12 mouse cellular contexts compared by ENCODE assay signal in genomic region chr12:24925684-24926083, GRCm38 (mm10).
"Had no signal": no experiment of that assay in that cellular context is flagged by ENCODE, and none has a peak within 500 bp of the region (broad histone marks: within the 10 kb centered on the region; RNA-seq: fewer than 3 reads in every experiment).

No protein-coding gene starts in this region.

- H3K36me3 ChIP-seq: liver, embryonic 13.5 days had no signal

- DNase-seq: kidney, adult 2 months; kidney, postnatal 10 days; kidney, postnatal 36 days; layer of hippocampus, postnatal 36 days; liver, embryonic 13.5 days; lung, embryonic 14.5 days; thymus, adult 18-20 months; thymus, postnatal 36 days had no signal

- H3K4me3 ChIP-seq: left cerebral cortex, adult 2 months; liver, embryonic 13.5 days; midbrain, embryonic 10.5 days had no signal

- H3K4me2 ChIP-seq: liver, embryonic 13.5 days; lung, embryonic 14.5 days had no signal

- H3K9me3 ChIP-seq: liver, embryonic 13.5 days; midbrain, embryonic 10.5 days had no signal

- H3K27ac ChIP-seq: left cerebral cortex, adult 2 months; liver, embryonic 13.5 days; macrophage had no signal

- ATAC-seq: lung, postnatal 0 days had no signal

- H3K9ac ChIP-seq: liver, embryonic 13.5 days; lung, embryonic 14.5 days had no signal
